In the genomic region with DNA sequence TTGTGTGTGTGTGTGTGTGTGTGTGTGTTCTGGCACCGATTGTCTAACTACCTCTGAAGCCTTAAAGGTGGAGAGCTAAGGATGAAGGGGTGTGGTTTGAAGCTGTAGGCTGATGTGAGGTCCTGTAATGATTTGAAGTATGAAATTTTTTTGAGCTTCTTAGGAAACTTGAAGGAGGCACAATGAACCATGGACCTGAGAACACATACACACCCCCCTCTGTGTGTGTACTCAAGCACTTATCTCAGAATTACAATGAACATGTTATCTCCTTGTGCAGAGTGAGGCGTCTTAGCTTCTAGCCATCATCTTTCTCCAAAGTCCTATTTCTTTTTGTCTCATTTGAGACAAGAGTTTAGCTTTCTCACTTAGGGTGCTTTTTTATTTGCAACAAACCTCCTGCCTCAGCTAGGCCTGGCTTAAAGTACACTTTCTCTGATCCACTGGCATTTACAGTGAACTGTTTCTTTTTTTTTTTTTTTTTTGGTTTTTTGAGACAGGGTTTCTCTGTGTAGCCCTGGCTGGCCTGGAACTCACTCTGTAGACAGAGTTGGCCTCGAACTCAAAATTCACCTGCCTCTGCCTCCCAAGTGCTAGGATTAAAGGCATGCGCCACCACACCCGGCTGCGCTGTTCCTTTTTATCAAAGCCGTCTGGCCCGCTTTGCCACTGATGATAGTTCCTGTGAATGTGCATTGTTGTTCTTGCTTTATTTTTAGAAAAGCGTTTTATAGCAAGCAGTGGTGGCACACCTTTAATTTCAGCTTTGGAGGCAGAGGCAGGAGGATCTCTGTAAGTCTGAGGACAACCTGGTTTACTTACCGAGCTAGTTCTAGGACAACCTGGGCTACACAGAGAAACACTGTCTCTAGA, we compare ENCODE assay signal across 8 mouse cellular contexts. TPM values are rescaled to one million over a fixed set of nuclear protein-coding genes. Genes with fewer than 3 reads are reported as not detected.
DNase-seq lines count a peak whose midpoint lies in the region; ATAC-seq and TF ChIP-seq lines count a peak whose summit lies in the region.

No protein-coding gene starts in this region.

- no peak for TF ChIP-seq CTCF in layer of hippocampus, adult 2 months (conservative IDR thresholded peaks at IDR 0.05)

- peaks cover 28% of the 10 kb centered on the region for H3K4me1 ChIP-seq in intestine, embryonic 16.5 days (ENCODE audit: control insufficient read depth, insufficient read depth, low read length)

- ATAC-seq in common myeloid progenitor, adult 5-6 weeks (replicated peaks; ENCODE audit: low read depth, poor library complexity, severe bottlenecking) = peak; percentile 6; the same call in 1 of the 2 replicates
- ATAC-seq in intestine, embryonic 16.5 days = peak; percentile 41

- no peak for TF ChIP-seq POLR2A in myocyte (IDR thresholded peaks at IDR 0.05; ENCODE audit: insufficient read length, low read depth)

- H3K36me3 ChIP-seq in intestine, embryonic 16.5 days (ENCODE audit: control insufficient read depth, insufficient read depth, low read length) = no peaks in the 10 kb centered on the region
- H3K36me3 ChIP-seq in myocyte (ENCODE audit: control insufficient read depth, insufficient read depth) = no peaks in the 10 kb centered on the region

- H3K9ac ChIP-seq in intestine, embryonic 16.5 days (ENCODE audit: low read depth, low read length) = peak overlapping the region; percentile 38; the same call in 1 of the 2 replicates

- no peak for DNase-seq in layer of hippocampus, adult 2 months (ENCODE audit: low spot score in 2 of 2)
- DNase-seq in layer of hippocampus, adult 11-12 months (ENCODE audit: low spot score) = no peak
- no peak for DNase-seq in frontal cortex, postnatal 14 days (ENCODE audit: low spot score in 2 of 2)
- DNase-seq in gastrocnemius, adult 8-10 months (ENCODE audit: low spot score in 2 of 2) = no peak
- DNase-seq in left cerebral cortex, adult 8-10 months (ENCODE audit: low spot score in 2 of 2) = no peak

- no peaks in the 10 kb centered on the region for H3K27me3 ChIP-seq in intestine, embryonic 16.5 days (replicated peaks; ENCODE audit: control insufficient read depth, insufficient read depth, low read length)
- H3K27me3 ChIP-seq in myocyte (ENCODE audit: control insufficient read depth, insufficient read depth, insufficient read length) = no peaks in the 10 kb centered on the region

- peak overlapping the region; percentile 94 for H3K27ac ChIP-seq in layer of hippocampus, adult 2 months
- H3K27ac ChIP-seq in intestine, embryonic 16.5 days (ENCODE audit: low read length) = peak overlapping the region; percentile 89

- H3ac ChIP-seq in myocyte (ENCODE audit: control insufficient read depth, insufficient read length) = no peak overlapping the region

- H3K4me3 ChIP-seq in layer of hippocampus, adult 2 months = no peak overlapping the region
- H3K4me3 ChIP-seq in intestine, embryonic 16.5 days (ENCODE audit: low read length) = peak overlapping the region; percentile 40
- H3K4me3 ChIP-seq in myocyte = no peak overlapping the region

- WGBS in intestine, embryonic 16.5 days = 75% methylated on average over 10 of the region's 10 CpGs

- peaks cover 5% of the 10 kb centered on the region for H3K79me2 ChIP-seq in myocyte (ENCODE audit: control insufficient read depth, insufficient read depth)

- peak overlapping the region; percentile 56 for H3K4me2 ChIP-seq in intestine, embryonic 16.5 days (ENCODE audit: low read depth, low read length)
- H3K4me2 ChIP-seq in myocyte (ENCODE audit: low read depth) = peak overlapping the region; percentile 78

- H3K9me3 ChIP-seq in intestine, embryonic 16.5 days (ENCODE audit: control insufficient read depth, low read length) = no peaks in the 10 kb centered on the region

TF ChIP-seq in myocyte, 11 proteins besides CTCF, POLR2A, EP300 and RAD21:
- TF ChIP-seq MYOD1 (IDR thresholded peaks at IDR 0.05; ENCODE audit: control insufficient read depth in 1 of 3, insufficient read length in 2 of 3, low read depth in 2 of 3) (no peak), E2F4 (IDR thresholded peaks at IDR 0.05; ENCODE audit: insufficient read depth) (no peak), TCF12 (IDR thresholded peaks at IDR 0.05; ENCODE audit: insufficient read depth, poor library complexity, severe bottlenecking) (no peak), POLR2AphosphoS2 (IDR thresholded peaks at IDR 0.05; ENCODE audit: insufficient read length, low read depth) (no peak), TCF3 (IDR thresholded peaks at IDR 0.05; ENCODE audit: insufficient read length, low read depth) (no peak), USF1 (IDR thresholded peaks at IDR 0.05; ENCODE audit: low read depth) (no peak), SRF (IDR thresholded peaks at IDR 0.05; ENCODE audit: control insufficient read depth, insufficient read length, low read depth) (no peak), REST (IDR thresholded peaks at IDR 0.05; ENCODE audit: insufficient read depth, insufficient read length) (no peak), CEBPB (IDR thresholded peaks at IDR 0.05; ENCODE audit: insufficient read depth, poor library complexity, severe bottlenecking) (no peak)

RNA-seq across cellular contexts. Expression of gene Bcat2, which starts 1.1 kb away (rescaled TPM):
- total RNA-seq in layer of hippocampus, adult 2 months (2021) = 10 to 100 TPM; 20.6 to 28.2 TPM
- 26.6 and 39.0 TPM in 2 replicates for total RNA-seq in common myeloid progenitor, adult 5-6 weeks (2017)
- polyA plus RNA-seq in intestine, embryonic 16.5 days (2015; fragmentation: Nextera tagmentation; extraction: Ambion mirVana) = 59.9 and 65.4 TPM in 2 replicates
- polyA plus RNA-seq in myocyte (2012; fragmentation: generic; extraction: Trizol) = 54.1 TPM
- total RNA-seq in gastrocnemius, adult 8-10 months (2022) = 100 to 1,000 TPM in 1 of 4 experiments, 10 to 100 TPM in 3; 82.2 to 107 (median 91.8) TPM
- 10 to 100 TPM; 19.3 to 21.1 (median 19.9) TPM for total RNA-seq in left cerebral cortex, adult 8-10 months (2022)

RNA-seq across cellular contexts. Expression of gene Hsd17b14, which starts 14.1 kb away (rescaled TPM):
- total RNA-seq in layer of hippocampus, adult 2 months (2021) = not detected
- not detected in 2 replicates for total RNA-seq in common myeloid progenitor, adult 5-6 weeks (2017)
- 2.9 and 3.3 TPM in 2 replicates for polyA plus RNA-seq in intestine, embryonic 16.5 days (2015; fragmentation: Nextera tagmentation; extraction: Ambion mirVana)
- polyA plus RNA-seq in myocyte (2012; fragmentation: generic; extraction: Trizol) = 1.9 TPM
- total RNA-seq in gastrocnemius, adult 8-10 months (2022) = 1 to 10 TPM in 1 of 4 experiments, under 1 TPM in 2, not detected in 1; 0.52 to 2.8 (median 0.56) TPM
- 1 to 10 TPM in 2 of 4 experiments, under 1 TPM in 1, not detected in 1; 0.72 to 2.6 (median 1.2) TPM for total RNA-seq in left cerebral cortex, adult 8-10 months (2022)

RNA-seq across cellular contexts. Expression of gene Plekha4, which starts 42.7 kb away (rescaled TPM):
- total RNA-seq in layer of hippocampus, adult 2 months (2021) = under 1 TPM; 0.52 to 0.79 TPM
- total RNA-seq in common myeloid progenitor, adult 5-6 weeks (2017) = not detected in 2 replicates
- 1.4 and 1.6 TPM in 2 replicates for polyA plus RNA-seq in intestine, embryonic 16.5 days (2015; fragmentation: Nextera tagmentation; extraction: Ambion mirVana)
- polyA plus RNA-seq in myocyte (2012; fragmentation: generic; extraction: Trizol) = 2.6 TPM
- 1 to 10 TPM; 1.4 to 5.4 (median 4.6) TPM for total RNA-seq in gastrocnemius, adult 8-10 months (2022)
- total RNA-seq in left cerebral cortex, adult 8-10 months (2022) = 1 to 10 TPM; 3.0 to 5.1 (median 4.0) TPM

RNA-seq across cellular contexts. Expression of gene Ppp1r15a, which starts 42.8 kb away (rescaled TPM):
- total RNA-seq in layer of hippocampus, adult 2 months (2021) = 10 to 100 TPM; 19.0 to 25.8 TPM
- total RNA-seq in common myeloid progenitor, adult 5-6 weeks (2017) = 122 and 193 TPM in 2 replicates
- polyA plus RNA-seq in intestine, embryonic 16.5 days (2015; fragmentation: Nextera tagmentation; extraction: Ambion mirVana) = 17.3 and 19.1 TPM in 2 replicates
- polyA plus RNA-seq in myocyte (2012; fragmentation: generic; extraction: Trizol) = 306 TPM
- 10 to 100 TPM; 19.6 to 34.3 (median 29.4) TPM for total RNA-seq in gastrocnemius, adult 8-10 months (2022)
- total RNA-seq in left cerebral cortex, adult 8-10 months (2022) = 10 to 100 TPM; 16.0 to 27.0 (median 22.4) TPM

RNA-seq across cellular contexts. Expression of gene Fgf21, which starts 46.5 kb away (rescaled TPM):
- total RNA-seq in layer of hippocampus, adult 2 months (2021) = not detected
- total RNA-seq in common myeloid progenitor, adult 5-6 weeks (2017) = not detected in 2 replicates
- 0.23 TPM in 1 of 2 replicates, not detected in the other for polyA plus RNA-seq in intestine, embryonic 16.5 days (2015; fragmentation: Nextera tagmentation; extraction: Ambion mirVana)
- polyA plus RNA-seq in myocyte (2012; fragmentation: generic; extraction: Trizol) = 486 TPM
- not detected for total RNA-seq in gastrocnemius, adult 8-10 months (2022)
- total RNA-seq in left cerebral cortex, adult 8-10 months (2022) = not detected
